Mouse (Mus musculus) adrenal gland, adult 2 months (tissue): ENCODE results near the gene Stra6. TPM values are rescaled to one million over a fixed set of nuclear protein-coding genes. Genes with fewer than 3 reads are reported as not detected.
A peak's percentile ranks its signal among the peaks of the same experiment; 100 is the strongest.

ENCODE experiments used
- DNase-seq: peaks from one replicate; pipeline ENCODE4 v3.0.0; 2021
- polyA plus RNA-seq: library from polyadenylated mRNA; depleted of rRNA; stranded (reverse); fragments of >200 nt; gene quantifications from 2 replicates; pipeline ENCODE4 v1.2.3, GENCODE M21; 2012
- total RNA-seq, 2 experiments: library from RNA; stranded (reverse); gene quantifications; 2 replicates each; pipeline ENCODE4 v1.2.3; 2021

The Stra6 gene
- total and polyA plus RNA-seq, 3 experiments = 1.5 to 2.0 (median 1.8) TPM

GRCm38 (mm10) chr9:58172863-58173262 is 109.3 kb downstream of the Stra6 start:
- no peak for DNase-seq

GRCm38 (mm10) chr9:58174818-58175251 is 111.2 kb downstream of the Stra6 start:
- no peak for DNase-seq

- DNase-seq = no peak
These were observed 112.3 kb downstream of the Stra6 start for GRCm38 (mm10) chr9:58175745-58176487.

GRCm38 (mm10) chr9:58177165-58177564 is 113.6 kb downstream of the Stra6 start:
- DNase-seq = no peak

GRCm38 (mm10) chr9:58179390-58179789 is 115.8 kb downstream of the Stra6 start:
- no peak for DNase-seq

- DNase-seq = no peak
These were observed 120.9 kb downstream of the Stra6 start for GRCm38 (mm10) chr9:58184456-58184855.

GRCm38 (mm10) chr9:58194222-58194621 is 130.6 kb downstream of the Stra6 start:
- DNase-seq = no peak

GRCm38 (mm10) chr9:58195671-58196070 is 132.1 kb downstream of the Stra6 start:
- DNase-seq = no peak

- no peak for DNase-seq
These were observed 132.6 kb downstream of the Stra6 start for GRCm38 (mm10) chr9:58196141-58196540.

GRCm38 (mm10) chr9:58196610-58197567 is 133.3 kb downstream of the Stra6 start:
- DNase-seq = peak; percentile 58

- DNase-seq = peak; percentile 75
These were observed 134.5 kb downstream of the Stra6 start for GRCm38 (mm10) chr9:58197781-58198701.

- DNase-seq = no peak
These were observed 135.3 kb downstream of the Stra6 start for GRCm38 (mm10) chr9:58198801-58199371.

GRCm38 (mm10) chr9:58199381-58200269 is 136.0 kb downstream of the Stra6 start:
- DNase-seq = peak; percentile 34

- DNase-seq = no peak
These were observed 136.9 kb downstream of the Stra6 start for GRCm38 (mm10) chr9:58200270-58201090.

- no peak for DNase-seq
These were observed 137.7 kb downstream of the Stra6 start for GRCm38 (mm10) chr9:58201091-58201842.

- DNase-seq = no peak
These were observed 138.4 kb downstream of the Stra6 start for GRCm38 (mm10) chr9:58201861-58202549.

GRCm38 (mm10) chr9:58202676-58203453 is 139.3 kb downstream of the Stra6 start:
- DNase-seq = no peak
